Mouse (Mus musculus) kidney, postnatal 25 days (tissue): ENCODE data around the gene Rbpms2.
"Not testable (repeated sequence)": the region's sequence is repeated elsewhere in the genome, so short reads cannot be mapped to it uniquely, and the experiment has no call there.

Experiments
- DNase-seq, 2 experiments: peaks; one replicate each; pipeline ENCODE4 v3.0.0; 2021; ENCODE audit warnings: mixed read lengths in 2 of 2

Rbpms2 gene

GRCm38 (mm10) chr9:65661029-65661428 is 31.6 kb downstream of the Rbpms2 start:
- peak; percentile 34 to 63 for DNase-seq

- no peak for DNase-seq
These were observed 32.0 kb downstream of the Rbpms2 start for GRCm38 (mm10) chr9:65661493-65661892.

- DNase-seq: peak; percentile 75 to 87
These were observed 34.7 kb downstream of the Rbpms2 start for GRCm38 (mm10) chr9:65664163-65664562.

GRCm38 (mm10) chr9:65666042-65666441 is 36.6 kb downstream of the Rbpms2 start:
- DNase-seq: peak; percentile 86 to 89

GRCm38 (mm10) chr9:65667701-65668100 is 38.3 kb downstream of the Rbpms2 start, which contains the start of gene Oaz2:
Oaz2 (plus strand) TSS chr9:65668001.
- no peak for DNase-seq

GRCm38 (mm10) chr9:65671431-65671931 is 42.0 kb downstream of the Rbpms2 start:
- peak; percentile 95 to 98 for DNase-seq

- peak; percentile 51 to 72 for DNase-seq
These were observed 43.5 kb downstream of the Rbpms2 start for GRCm38 (mm10) chr9:65672996-65673395.

- DNase-seq: no peak
These were observed 46.3 kb downstream of the Rbpms2 start for GRCm38 (mm10) chr9:65675461-65676357.

GRCm38 (mm10) chr9:65676358-65677118 is 47.1 kb downstream of the Rbpms2 start:
- peak; percentile 99 for DNase-seq

- DNase-seq: no peak
These were observed 47.6 kb downstream of the Rbpms2 start for GRCm38 (mm10) chr9:65677119-65677462.

GRCm38 (mm10) chr9:65679181-65679761 is 49.8 kb downstream of the Rbpms2 start:
- DNase-seq: peak; percentile 76 to 82

GRCm38 (mm10) chr9:65680938-65681633 is 51.6 kb downstream of the Rbpms2 start:
- no peak for DNase-seq

GRCm38 (mm10) chr9:65681634-65681940 is 52.1 kb downstream of the Rbpms2 start:
- DNase-seq: no peak

- DNase-seq: no peak
These were observed 52.7 kb downstream of the Rbpms2 start for GRCm38 (mm10) chr9:65682183-65682582.

GRCm38 (mm10) chr9:65682994-65683393 is 53.5 kb downstream of the Rbpms2 start:
- no peak for DNase-seq

GRCm38 (mm10) chr9:65684704-65685103 is 55.3 kb downstream of the Rbpms2 start:
- DNase-seq: no peak

- DNase-seq: not testable (repeated sequence)
These were observed 60.4 kb downstream of the Rbpms2 start for GRCm38 (mm10) chr9:65689869-65690268.

GRCm38 (mm10) chr9:65692466-65692865 is 63.0 kb downstream of the Rbpms2 start:
- no peak for DNase-seq

GRCm38 (mm10) chr9:65692959-65693603 is 63.6 kb downstream of the Rbpms2 start:
- no peak for DNase-seq

- peak in 1 of 2 experiments; percentile 31 for DNase-seq
These were observed 66.2 kb downstream of the Rbpms2 start for GRCm38 (mm10) chr9:65695646-65696045.

GRCm38 (mm10) chr9:65696337-65696736 is 66.9 kb downstream of the Rbpms2 start:
- DNase-seq: peak; percentile 54

GRCm38 (mm10) chr9:65697356-65697755 is 67.9 kb downstream of the Rbpms2 start:
- DNase-seq: no peak
